Mouse (Mus musculus): ENCODE data around the gene Pcnx2. TPM values are rescaled to one million over a fixed set of nuclear protein-coding genes. Genes with fewer than 3 reads are reported as not detected.

The Pcnx2 gene
- polyA plus RNA-seq, 1 experiment from 2014 or later: 0.10 TPM

- 92% methylated on average over 5 of the region's 5 CpGs for WGBS
- H3K9ac ChIP-seq: no peak overlapping the region
- H3K36me3 ChIP-seq: no peaks in the 10 kb centered on the region
- H3K9me3 ChIP-seq (replicated peaks): no peaks in the 10 kb centered on the region
- peak; percentile 59; the same call in 1 of the 2 replicates for ATAC-seq (ENCODE audit: insufficient number of reproducible peaks, low FRiP score)
- no peak overlapping the region for H3K4me2 ChIP-seq
- H3K4me3 ChIP-seq: no peak overlapping the region
- H3K27me3 ChIP-seq (replicated peaks): no peaks in the 10 kb centered on the region
- peaks cover 8% of the 10 kb centered on the region; the same call in 1 of the 2 replicates for H3K4me1 ChIP-seq (replicated peaks)
- no peak overlapping the region for H3K27ac ChIP-seq (ENCODE audit: poor library complexity, severe bottlenecking)
These were observed 119.2 kb downstream of the Pcnx2 start for GRCm38 (mm10) chr8:125778919-125779318.

DNA sequence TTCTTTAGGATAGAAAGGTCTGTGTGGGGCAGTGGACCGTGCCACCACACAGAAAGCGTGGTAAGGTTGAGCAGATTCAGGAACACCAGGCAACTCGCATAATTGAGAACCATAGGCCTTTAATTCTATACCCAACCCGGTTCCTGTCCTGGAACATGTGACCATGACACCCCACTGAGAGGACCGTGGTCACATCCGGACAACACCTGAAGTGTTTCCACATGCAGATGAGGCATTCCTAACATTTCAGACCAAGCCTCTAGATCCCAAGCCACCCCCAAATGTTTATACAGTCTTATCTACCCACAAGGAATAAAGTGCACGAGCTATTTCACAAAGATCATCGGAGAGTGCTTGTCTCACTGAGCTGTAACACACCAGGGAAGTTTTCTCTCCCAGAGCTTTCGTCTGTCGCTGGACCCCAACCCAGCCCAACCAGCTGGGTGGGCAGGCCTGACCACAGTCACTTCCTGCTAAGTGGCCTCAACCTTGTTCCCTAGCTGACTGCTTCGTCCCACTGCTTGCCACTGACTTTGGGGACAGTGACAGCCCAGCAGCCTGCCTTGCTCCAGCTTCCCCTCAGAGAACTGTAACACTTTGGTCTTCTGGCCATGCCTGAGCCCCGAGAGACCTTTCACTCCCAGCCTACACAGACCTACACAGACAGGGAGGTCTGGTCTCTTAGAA, 120.5 kb downstream of the Pcnx2 start:
- no peak for ATAC-seq (ENCODE audit: insufficient number of reproducible peaks, low FRiP score)
- 48% methylated on average over 12 of the region's 12 CpGs for WGBS

GRCm38 (mm10) chr8:125776800-125777199, 121.3 kb downstream of the Pcnx2 start:
- Histone ChIP-seq H3K27me3 (replicated peaks) (no peaks in the 10 kb centered on the region), H3K9ac (no peak overlapping the region)

More for the DNA sequence above, 120.5 kb downstream of the Pcnx2 start:
- H3K9ac ChIP-seq: 0 out of 2 replicates have a peak overlapping the region, but pooled peaks have one; percentile 46
- H3K27me3 ChIP-seq (replicated peaks): no peaks in the 10 kb centered on the region
- no peak overlapping the region for H3K4me2 ChIP-seq
- no peaks in the 10 kb centered on the region for H3K9me3 ChIP-seq (replicated peaks)
- H3K27ac ChIP-seq (ENCODE audit: poor library complexity, severe bottlenecking): no peak overlapping the region
- peaks cover 11% of the 10 kb centered on the region; the same call in 1 of the 2 replicates for H3K4me1 ChIP-seq (replicated peaks)
- H3K36me3 ChIP-seq: no peaks in the 10 kb centered on the region
- no peak overlapping the region for H3K4me3 ChIP-seq

GRCm38 (mm10) chr8:125776314-125776713, 121.8 kb downstream of the Pcnx2 start:
- 86% methylated on average over 3 of the region's 3 CpGs for WGBS
- Histone ChIP-seq H3K4me2 (no peak overlapping the region), H3K9ac (no peak overlapping the region), H3K36me3 (no peaks in the 10 kb centered on the region), H3K27ac (ENCODE audit: poor library complexity, severe bottlenecking) (no peak overlapping the region), H3K27me3 (replicated peaks) (no peaks in the 10 kb centered on the region), H3K4me3 (no peak overlapping the region), H3K4me1 (replicated peaks) (peaks cover 19% of the 10 kb centered on the region), H3K9me3 (replicated peaks) (no peaks in the 10 kb centered on the region; the same call in 1 of the 2 replicates)
- ATAC-seq (ENCODE audit: insufficient number of reproducible peaks, low FRiP score): no peak

More at GRCm38 (mm10) chr8:125776800-125777199, 121.3 kb downstream of the Pcnx2 start:
- Histone ChIP-seq H3K4me1 (replicated peaks) (peaks cover 19% of the 10 kb centered on the region), H3K27ac (ENCODE audit: poor library complexity, severe bottlenecking) (no peak overlapping the region), H3K4me2 (no peak overlapping the region), H3K9me3 (replicated peaks) (no peaks in the 10 kb centered on the region; the same call in 1 of the 2 replicates), H3K4me3 (no peak overlapping the region), H3K36me3 (no peaks in the 10 kb centered on the region)
- no peak for ATAC-seq (ENCODE audit: insufficient number of reproducible peaks, low FRiP score)
- WGBS: 62% methylated on average over 6 of the region's 6 CpGs

DNA sequence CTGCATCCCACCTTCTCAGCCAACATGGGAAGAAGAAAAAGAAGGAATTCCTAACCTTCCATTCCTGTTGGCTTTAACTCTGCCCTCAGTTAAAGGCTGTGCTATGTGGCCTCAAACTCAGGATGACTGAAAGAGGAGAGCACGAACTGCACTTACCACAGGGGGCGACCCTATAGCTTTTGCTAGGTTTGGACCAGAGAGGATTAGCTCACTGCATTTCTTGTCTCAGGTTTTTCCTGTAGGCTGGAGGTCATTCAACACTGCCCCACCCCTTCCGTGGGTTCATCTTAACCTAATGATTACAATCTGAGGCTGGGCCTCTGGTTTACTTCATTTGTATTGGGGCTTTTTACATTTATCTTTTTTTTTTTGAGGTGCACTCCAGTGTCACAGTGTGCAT, 123.1 kb downstream of the Pcnx2 start:
- Histone ChIP-seq H3K4me2 (no peak overlapping the region), H3K36me3 (no peaks in the 10 kb centered on the region), H3K27me3 (replicated peaks) (no peaks in the 10 kb centered on the region), H3K9me3 (replicated peaks) (no peaks in the 10 kb centered on the region; the same call in 1 of the 2 replicates), H3K4me3 (no peak overlapping the region), H3K4me1 (replicated peaks) (peaks cover 17% of the 10 kb centered on the region), H3K27ac (ENCODE audit: poor library complexity, severe bottlenecking) (no peak overlapping the region), H3K9ac (no peak overlapping the region)
- WGBS: 64% methylated on average over 3 of the region's 3 CpGs
- no peak for ATAC-seq (ENCODE audit: insufficient number of reproducible peaks, low FRiP score)

GRCm38 (mm10) chr8:125773281-125773803, 124.8 kb downstream of the Pcnx2 start:
- no peaks in the 10 kb centered on the region for H3K27me3 ChIP-seq (replicated peaks)
- no peaks in the 10 kb centered on the region for H3K36me3 ChIP-seq
- peaks cover 17% of the 10 kb centered on the region for H3K4me1 ChIP-seq (replicated peaks)
- H3K27ac ChIP-seq (ENCODE audit: poor library complexity, severe bottlenecking): no peak overlapping the region
- H3K9me3 ChIP-seq (replicated peaks): no peaks in the 10 kb centered on the region; the same call in 1 of the 2 replicates
- no peak overlapping the region for H3K4me3 ChIP-seq
- no peak overlapping the region for H3K4me2 ChIP-seq
- no peak overlapping the region for H3K9ac ChIP-seq
- WGBS: 59% methylated on average over 7 of the region's 7 CpGs
- ATAC-seq (ENCODE audit: insufficient number of reproducible peaks, low FRiP score): no peak

GRCm38 (mm10) chr8:125772300-125772699, 125.8 kb downstream of the Pcnx2 start:
- no peak overlapping the region for H3K9ac ChIP-seq
- peaks cover 12% of the 10 kb centered on the region for H3K4me1 ChIP-seq (replicated peaks)
- no peak overlapping the region for H3K4me2 ChIP-seq
- no peak overlapping the region for H3K27ac ChIP-seq (ENCODE audit: poor library complexity, severe bottlenecking)
- H3K36me3 ChIP-seq: no peaks in the 10 kb centered on the region
- WGBS: 9% methylated on average over 2 of the region's 2 CpGs
- no peaks in the 10 kb centered on the region for H3K27me3 ChIP-seq (replicated peaks)
- no peak overlapping the region for H3K4me3 ChIP-seq
- ATAC-seq (ENCODE audit: insufficient number of reproducible peaks, low FRiP score): no peak
- H3K9me3 ChIP-seq (replicated peaks): no peaks in the 10 kb centered on the region; the same call in 1 of the 2 replicates

- Histone ChIP-seq H3K4me1 (replicated peaks) (peaks cover 12% of the 10 kb centered on the region), H3K4me2 (no peak overlapping the region), H3K4me3 (no peak overlapping the region), H3K36me3 (no peaks in the 10 kb centered on the region), H3K9ac (no peak overlapping the region), H3K9me3 (replicated peaks) (peaks cover 5% of the 10 kb centered on the region; the same call in 1 of the 2 replicates), H3K27ac (ENCODE audit: poor library complexity, severe bottlenecking) (no peak overlapping the region), H3K27me3 (replicated peaks) (no peaks in the 10 kb centered on the region)
- WGBS: 79% methylated on average over 10 of the region's 10 CpGs
- ATAC-seq (ENCODE audit: insufficient number of reproducible peaks, low FRiP score): no peak
These were observed 130.0 kb downstream of the Pcnx2 start for GRCm38 (mm10) chr8:125768079-125768478.

DNA sequence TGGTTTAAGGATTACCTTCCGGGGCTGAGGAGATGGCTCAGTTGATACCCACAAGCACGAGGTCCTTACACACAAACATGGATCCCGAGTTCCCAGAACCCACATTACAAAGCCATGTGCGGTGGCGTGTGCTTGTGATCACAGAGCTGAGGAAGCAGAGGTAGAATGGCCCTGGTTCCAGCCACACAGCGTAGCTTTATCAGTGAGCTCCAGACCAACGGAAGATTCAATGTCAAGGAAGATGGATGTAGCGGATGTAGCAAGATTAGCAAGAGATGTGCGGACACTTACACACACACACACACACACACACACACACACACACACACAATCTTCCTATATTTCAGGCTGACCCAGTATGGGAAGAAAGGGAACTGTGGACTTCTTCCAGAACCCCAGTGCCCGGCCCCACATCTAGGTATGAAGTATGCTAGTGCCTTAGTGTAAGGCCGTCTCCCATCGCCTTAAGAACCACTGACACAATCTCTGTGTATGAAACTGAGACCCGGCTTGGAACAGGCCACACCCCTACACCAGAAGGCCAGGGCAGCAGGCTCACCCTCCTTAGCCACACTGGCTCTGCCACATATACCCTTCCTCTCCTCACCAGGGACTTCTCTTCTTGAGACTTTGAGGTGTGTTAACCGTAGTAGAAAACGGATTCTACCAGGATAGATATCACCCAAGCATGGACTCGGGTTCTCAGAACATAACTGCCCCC, 134.9 kb downstream of the Pcnx2 start:
- Histone ChIP-seq H3K4me1 (replicated peaks) (no peaks in the 10 kb centered on the region), H3K4me2 (no peak overlapping the region), H3K27ac (ENCODE audit: poor library complexity, severe bottlenecking) (no peak overlapping the region), H3K4me3 (no peak overlapping the region), H3K9me3 (replicated peaks) (peaks cover 5% of the 10 kb centered on the region; the same call in 1 of the 2 replicates), H3K36me3 (no peaks in the 10 kb centered on the region), H3K9ac (no peak overlapping the region), H3K27me3 (replicated peaks) (no peaks in the 10 kb centered on the region)
- 80% methylated on average over 16 of the region's 16 CpGs for WGBS
- no peak for ATAC-seq (ENCODE audit: insufficient number of reproducible peaks, low FRiP score)

DNA sequence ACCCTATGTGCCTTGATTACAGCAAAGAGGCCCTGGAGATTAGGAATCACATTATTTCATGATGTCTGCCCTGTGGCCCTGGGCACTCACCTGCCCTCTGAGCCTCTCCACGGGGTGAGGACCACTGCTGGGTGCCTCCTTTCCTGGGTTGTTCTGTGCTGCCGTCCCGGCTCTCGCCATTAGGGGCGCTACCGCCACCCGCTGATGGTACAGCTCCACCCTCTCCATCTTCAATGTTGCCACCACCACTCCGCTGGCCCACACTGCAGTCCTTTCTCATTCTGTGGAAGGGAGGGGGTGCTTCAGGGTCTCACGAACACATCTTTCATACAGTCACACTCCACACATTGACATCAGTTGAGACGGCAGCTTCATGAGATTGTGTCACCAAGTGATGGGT, 139.1 kb downstream of the Pcnx2 start:
- H3K4me3 ChIP-seq: no peak overlapping the region
- H3K27me3 ChIP-seq (replicated peaks): no peaks in the 10 kb centered on the region; the same call in 1 of the 2 replicates
- H3K4me2 ChIP-seq: no peak overlapping the region
- 40% methylated on average over 10 of the region's 10 CpGs for WGBS
- no peak for ATAC-seq (ENCODE audit: insufficient number of reproducible peaks, low FRiP score)
- peaks cover 5% of the 10 kb centered on the region; the same call in 1 of the 2 replicates for H3K9me3 ChIP-seq (replicated peaks)
- H3K27ac ChIP-seq (ENCODE audit: poor library complexity, severe bottlenecking): no peak overlapping the region
- no peak overlapping the region for H3K9ac ChIP-seq
- H3K4me1 ChIP-seq (replicated peaks): peaks cover 22% of the 10 kb centered on the region
- H3K36me3 ChIP-seq: no peaks in the 10 kb centered on the region

DNA sequence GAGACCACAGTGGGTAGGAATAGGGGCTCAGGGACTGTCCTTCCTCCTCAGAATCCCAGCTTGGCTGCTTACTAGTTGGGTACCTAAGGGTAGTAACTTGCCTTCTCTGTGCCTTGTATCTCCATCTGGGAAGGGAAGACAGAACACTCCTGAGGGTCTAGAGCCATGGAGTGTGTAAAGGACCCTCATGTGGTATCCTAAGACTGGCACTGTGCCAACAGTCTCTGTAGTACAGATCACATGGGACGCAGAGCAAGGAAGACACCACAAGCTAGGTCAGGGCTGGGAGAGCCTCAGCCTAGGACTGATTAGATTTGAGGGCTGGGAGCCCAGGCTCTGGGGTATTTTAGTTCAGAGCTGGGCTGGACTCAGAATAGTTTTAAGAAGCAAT, 141.0 kb downstream of the Pcnx2 start:
- H3K36me3 ChIP-seq: no peaks in the 10 kb centered on the region
- no peaks in the 10 kb centered on the region for H3K9me3 ChIP-seq (replicated peaks)
- no peak overlapping the region for H3K9ac ChIP-seq
- WGBS: 23% methylated on average over 1 of the region's 1 CpGs
- peak overlapping the region; percentile 10; the same call in 1 of the 2 replicates for H3K27ac ChIP-seq (ENCODE audit: poor library complexity, severe bottlenecking)
- H3K4me3 ChIP-seq: no peak overlapping the region
- 0 out of 2 replicates have a peak, but pooled peaks have one; percentile 33 for ATAC-seq (ENCODE audit: insufficient number of reproducible peaks, low FRiP score)
- no peaks in the 10 kb centered on the region; the same call in none of the 2 replicates for H3K27me3 ChIP-seq (replicated peaks)
- peaks cover 22% of the 10 kb centered on the region for H3K4me1 ChIP-seq (replicated peaks)
- no peak overlapping the region for H3K4me2 ChIP-seq

Measured in heart, embryonic 12.5 days (tissue).